Mouse (Mus musculus): ENCODE data around the gene Edar.

- no peak for TF ChIP-seq POLR2A (IDR thresholded peaks at IDR 0.05; ENCODE audit: extremely low read depth, insufficient read depth, low read length)
- no peak for TF ChIP-seq CTCF (IDR thresholded peaks at IDR 0.05; ENCODE audit: low read depth, low read length)
Observed at GRCm38 (mm10) chr10:58663868-58664267, 11.6 kb downstream of the Edar start.

All from liver, adult 2 months (tissue).